Mouse (Mus musculus): ENCODE data around the gene Ankrd31. TPM values are rescaled to one million over a fixed set of nuclear protein-coding genes. Genes with fewer than 3 reads are reported as not detected.

Ankrd31 gene
- total RNA-seq, 1 experiment = 1.4 TPM

DNA sequence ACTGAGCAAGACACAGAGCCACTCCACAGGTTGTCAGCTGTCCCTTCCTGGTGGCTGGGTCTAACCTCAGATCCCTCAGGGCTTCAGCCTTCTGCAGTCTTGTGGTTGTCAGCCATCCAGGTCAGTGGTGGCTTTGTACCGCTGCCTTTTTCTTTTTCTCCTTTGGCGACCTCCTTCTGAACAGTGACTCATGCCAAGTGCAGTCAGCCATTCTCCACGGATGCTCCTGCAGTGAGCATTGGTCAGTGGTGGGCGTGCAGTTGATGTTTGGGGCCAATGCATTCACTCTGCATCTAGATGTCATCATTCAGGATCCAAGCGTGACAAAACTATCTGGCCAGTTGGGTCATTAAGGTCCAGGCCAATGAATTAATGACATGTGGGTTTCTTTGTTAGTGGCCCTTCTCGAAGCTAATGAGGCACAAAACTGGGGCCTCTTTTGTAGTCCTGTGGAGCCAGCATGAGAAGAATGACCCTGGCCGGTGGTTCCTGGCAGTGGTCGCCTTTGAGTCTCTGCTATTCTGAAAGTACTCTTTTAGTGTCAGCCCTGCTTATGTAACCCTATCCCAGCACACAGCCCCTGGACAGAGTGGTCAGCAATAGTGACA is 180.5 kb downstream of the Ankrd31 start:
- Histone ChIP-seq H3K9ac (ENCODE audit: insufficient read depth, low read depth, low read length, poor library complexity, severe bottlenecking) (no peak overlapping the region), H3K4me1 (ENCODE audit: control insufficient read depth in 2 of 2, insufficient read depth in 2 of 2, low read length in 2 of 2, poor library complexity in 1 of 2) (peaks cover 0 to 4% of the 10 kb centered on the region in 2 experiments; a peak in 2 of 4 replicates), H3K27ac (ENCODE audit: insufficient read depth, low read depth, low read length, poor library complexity, severe bottlenecking) (no peak overlapping the region), H3K36me3 (ENCODE audit: control insufficient read depth, insufficient read depth, low read length, poor library complexity, severe bottlenecking) (no peaks in the 10 kb centered on the region), H3K4me3 (ENCODE audit: insufficient read depth in 1 of 2, low read depth in 1 of 2, low read length in 2 of 2, poor library complexity in 1 of 2, severe bottlenecking in 1 of 2) (no peak overlapping the region), H3K9me3 (ENCODE audit: control insufficient read depth, insufficient read depth, low read depth, low read length) (no peaks in the 10 kb centered on the region)
- DNase-seq (ENCODE audit: low read depth, low spot score) = no peak
- in situ Hi-C loops (cut with MboI; ENCODE audit: low sequenced_read_pairs in 2 of 2, unreplicated experiment in 2 of 2) = no loop called here
- TF ChIP-seq MAFK (IDR thresholded peaks at IDR 0.05; ENCODE audit: insufficient read depth, low read depth, low read length) = no peak
- no peak for TF ChIP-seq CHD2 (IDR thresholded peaks at IDR 0.05; ENCODE audit: low read depth, low read length)
- TF ChIP-seq ZNF384 (IDR thresholded peaks at IDR 0.05; ENCODE audit: low read depth, low read length) = no peak
- no peak for TF ChIP-seq HCFC1 (IDR thresholded peaks at IDR 0.05; ENCODE audit: borderline replicate concordance, insufficient read depth, low read length)

DNA sequence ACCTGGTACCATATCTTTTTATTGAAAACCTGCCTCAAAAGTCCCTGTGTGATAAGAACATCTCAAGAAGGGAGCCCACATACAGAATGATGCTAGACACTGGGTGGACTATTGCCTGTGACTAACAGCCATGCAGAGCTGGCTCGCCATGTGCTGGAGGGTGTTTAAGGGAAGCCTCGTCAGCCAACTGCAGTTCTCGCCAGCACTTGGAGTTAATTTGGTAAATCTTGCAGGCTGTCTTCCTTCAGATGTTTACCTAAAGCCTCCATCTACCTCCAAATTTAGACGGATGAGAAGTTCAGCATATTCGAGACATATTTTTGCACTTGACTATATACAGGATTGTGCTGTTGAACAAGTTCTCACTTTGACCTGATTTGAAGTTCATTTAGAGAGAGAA is 184.7 kb downstream of the Ankrd31 start:
- in situ Hi-C loops (cut with MboI; ENCODE audit: low sequenced_read_pairs in 2 of 2, unreplicated experiment in 2 of 2) = no loop called here
- H3K27ac ChIP-seq (ENCODE audit: insufficient read depth, low read depth, low read length, poor library complexity, severe bottlenecking) = no peak overlapping the region
- no peak for DNase-seq (ENCODE audit: low read depth, low spot score)

DNA sequence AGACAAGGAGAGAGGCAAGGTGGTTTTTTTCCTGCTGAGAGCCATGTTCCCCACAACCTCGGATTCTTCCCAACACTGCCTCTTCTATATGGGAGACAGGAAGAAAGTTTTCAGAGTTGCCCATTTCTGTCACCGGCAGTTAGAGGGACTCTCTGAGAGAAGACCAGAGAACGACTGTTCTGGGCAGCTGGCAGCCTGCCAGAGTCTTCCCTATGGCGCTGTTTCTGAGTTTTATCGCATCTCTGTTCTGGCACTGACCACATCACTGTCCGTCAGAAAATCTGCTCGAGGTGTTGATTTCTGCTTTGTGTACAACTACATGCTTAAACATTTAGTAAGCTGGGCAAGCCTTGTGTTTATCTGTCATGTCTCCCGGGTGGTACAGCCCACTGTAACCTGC is 185.3 kb downstream of the Ankrd31 start:
- H3K9me3 ChIP-seq (ENCODE audit: control insufficient read depth, insufficient read depth, low read depth, low read length) = no peaks in the 10 kb centered on the region
- no peak for TF ChIP-seq CHD2 (IDR thresholded peaks at IDR 0.05; ENCODE audit: low read depth, low read length)
- TF ChIP-seq MAFK (IDR thresholded peaks at IDR 0.05; ENCODE audit: insufficient read depth, low read depth, low read length) = no peak
- TF ChIP-seq HCFC1 (IDR thresholded peaks at IDR 0.05; ENCODE audit: borderline replicate concordance, insufficient read depth, low read length) = no peak
- no peak for TF ChIP-seq ZC3H11A (IDR thresholded peaks at IDR 0.05; ENCODE audit: borderline replicate concordance, low read depth, low read length)
- no peak for TF ChIP-seq ZNF384 (IDR thresholded peaks at IDR 0.05; ENCODE audit: low read depth, low read length)
- in situ Hi-C loops (cut with MboI; ENCODE audit: low sequenced_read_pairs in 2 of 2, unreplicated experiment in 2 of 2) = no loop called here
- no peak for DNase-seq (ENCODE audit: low read depth, low spot score)
- H3K4me3 ChIP-seq (ENCODE audit: insufficient read depth in 1 of 2, low read depth in 1 of 2, low read length in 2 of 2, poor library complexity in 1 of 2, severe bottlenecking in 1 of 2) = no peak overlapping the region
- H3K36me3 ChIP-seq (ENCODE audit: control insufficient read depth, insufficient read depth, low read length, poor library complexity, severe bottlenecking) = no peaks in the 10 kb centered on the region
- H3K4me1 ChIP-seq (ENCODE audit: control insufficient read depth in 2 of 2, insufficient read depth in 2 of 2, low read length in 2 of 2, poor library complexity in 1 of 2) = no peaks in the 10 kb centered on the region
- H3K27ac ChIP-seq (ENCODE audit: insufficient read depth, low read depth, low read length, poor library complexity, severe bottlenecking) = no peak overlapping the region
- H3K9ac ChIP-seq (ENCODE audit: insufficient read depth, low read depth, low read length, poor library complexity, severe bottlenecking) = no peak overlapping the region

More for the DNA sequence above, 184.7 kb downstream of the Ankrd31 start:
- H3K4me1 ChIP-seq (ENCODE audit: control insufficient read depth in 2 of 2, insufficient read depth in 2 of 2, low read length in 2 of 2, poor library complexity in 1 of 2) = no peaks in the 10 kb centered on the region
- H3K36me3 ChIP-seq (ENCODE audit: control insufficient read depth, insufficient read depth, low read length, poor library complexity, severe bottlenecking) = no peaks in the 10 kb centered on the region
- H3K9me3 ChIP-seq (ENCODE audit: control insufficient read depth, insufficient read depth, low read depth, low read length) = no peaks in the 10 kb centered on the region
- H3K9ac ChIP-seq (ENCODE audit: insufficient read depth, low read depth, low read length, poor library complexity, severe bottlenecking) = no peak overlapping the region
- TF ChIP-seq ZC3H11A (IDR thresholded peaks at IDR 0.05; ENCODE audit: borderline replicate concordance, low read depth, low read length) = no peak
- TF ChIP-seq CHD2 (IDR thresholded peaks at IDR 0.05; ENCODE audit: low read depth, low read length) = no peak
- TF ChIP-seq MAFK (IDR thresholded peaks at IDR 0.05; ENCODE audit: insufficient read depth, low read depth, low read length) = no peak
- no peak for TF ChIP-seq HCFC1 (IDR thresholded peaks at IDR 0.05; ENCODE audit: borderline replicate concordance, insufficient read depth, low read length)
- TF ChIP-seq ZNF384 (IDR thresholded peaks at IDR 0.05; ENCODE audit: low read depth, low read length) = no peak
- no peak overlapping the region for H3K4me3 ChIP-seq (ENCODE audit: insufficient read depth in 1 of 2, low read depth in 1 of 2, low read length in 2 of 2, poor library complexity in 1 of 2, severe bottlenecking in 1 of 2)

DNA sequence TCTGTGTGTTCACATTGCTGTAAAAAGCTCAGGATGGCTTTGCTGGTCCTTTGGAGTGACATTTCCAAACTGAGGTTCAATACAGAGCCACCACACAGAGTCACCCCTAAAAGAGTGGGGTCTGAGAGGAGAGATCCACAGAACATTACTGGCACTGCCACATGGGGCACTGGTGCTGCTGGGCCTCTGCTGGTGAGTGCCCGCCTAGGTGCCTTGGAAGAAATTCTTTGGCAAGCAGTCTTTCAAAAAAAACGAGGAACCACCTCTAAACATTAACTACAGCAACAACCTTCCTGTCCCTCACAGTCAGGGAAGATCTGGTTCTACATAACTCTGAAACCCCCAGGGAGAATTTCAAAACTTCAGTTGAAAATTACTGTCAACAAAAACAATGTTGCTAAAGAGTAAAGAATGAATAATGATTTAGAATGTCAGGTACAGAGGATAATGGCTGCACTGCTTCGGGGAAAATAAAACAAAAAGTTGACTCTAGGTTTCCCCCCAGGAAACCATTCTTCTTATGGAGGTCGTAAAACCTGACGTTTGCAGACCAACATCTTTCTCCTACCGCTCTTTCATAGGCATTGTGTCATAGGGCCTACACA is 188.2 kb downstream of the Ankrd31 start:
- in situ Hi-C loops (cut with MboI; ENCODE audit: low sequenced_read_pairs in 2 of 2, unreplicated experiment in 2 of 2) = no loop called here
- TF ChIP-seq MAFK (IDR thresholded peaks at IDR 0.05; ENCODE audit: insufficient read depth, low read depth, low read length) (no peak), HCFC1 (IDR thresholded peaks at IDR 0.05; ENCODE audit: borderline replicate concordance, insufficient read depth, low read length) (no peak), ZNF384 (IDR thresholded peaks at IDR 0.05; ENCODE audit: low read depth, low read length) (no peak), CHD2 (IDR thresholded peaks at IDR 0.05; ENCODE audit: low read depth, low read length) (no peak), ZC3H11A (IDR thresholded peaks at IDR 0.05; ENCODE audit: borderline replicate concordance, low read depth, low read length) (no peak)
- no peak for DNase-seq (ENCODE audit: low read depth, low spot score)
- no peaks in the 10 kb centered on the region; a peak in 1 of 4 replicates for H3K4me1 ChIP-seq (ENCODE audit: control insufficient read depth in 2 of 2, insufficient read depth in 2 of 2, low read length in 2 of 2, poor library complexity in 1 of 2)
- no peaks in the 10 kb centered on the region for H3K36me3 ChIP-seq (ENCODE audit: control insufficient read depth, insufficient read depth, low read length, poor library complexity, severe bottlenecking)
- no peak overlapping the region for H3K9ac ChIP-seq (ENCODE audit: insufficient read depth, low read depth, low read length, poor library complexity, severe bottlenecking)
- H3K27ac ChIP-seq (ENCODE audit: insufficient read depth, low read depth, low read length, poor library complexity, severe bottlenecking) = no peak overlapping the region
- no peak overlapping the region for H3K4me3 ChIP-seq (ENCODE audit: insufficient read depth in 1 of 2, low read depth in 1 of 2, low read length in 2 of 2, poor library complexity in 1 of 2, severe bottlenecking in 1 of 2)
- H3K9me3 ChIP-seq (ENCODE audit: control insufficient read depth, insufficient read depth, low read depth, low read length) = no peaks in the 10 kb centered on the region

Data from ES-E14 (cell line).